Mouse (Mus musculus) urinary bladder, adult 18-20 months (tissue): Measurements from ENCODE around the gene Ttc23.

Source experiments
- DNase-seq, 2 experiments: peaks; one replicate each; pipeline ENCODE4 v3.0.0; 2022; ENCODE audit warnings: low spot score in 2 of 2, mixed read lengths in 2 of 2

The Ttc23 gene

GRCm38 (mm10) chr7:67644833-67645680 is 2.2 kb upstream of the Ttc23 start, which contains the start of gene Lrrc28:
Gene Lrrc28 (minus strand): TSS chr7:67645268.
- DNase-seq = peak; percentile 99

GRCm38 (mm10) chr7:67645681-67646014 is 1.6 kb upstream of the Ttc23 start:
- no peak for DNase-seq

GRCm38 (mm10) chr7:67646131-67646530 is 1.1 kb upstream of the Ttc23 start:
- DNase-seq = no peak

- DNase-seq = no peak
Measured at GRCm38 (mm10) chr7:67648376-67648775, 1.2 kb downstream of the Ttc23 start.

- no peak for DNase-seq
Measured at GRCm38 (mm10) chr7:67652211-67652610, 5.0 kb downstream of the Ttc23 start.

- DNase-seq = no peak
Measured at GRCm38 (mm10) chr7:67654668-67655067, 7.5 kb downstream of the Ttc23 start.

- DNase-seq = no peak
Measured at GRCm38 (mm10) chr7:67655186-67655585, 8.0 kb downstream of the Ttc23 start.

GRCm38 (mm10) chr7:67658110-67658509 is 10.9 kb downstream of the Ttc23 start:
- DNase-seq = no peak

GRCm38 (mm10) chr7:67662424-67662823 is 15.2 kb downstream of the Ttc23 start:
- DNase-seq = no peak

GRCm38 (mm10) chr7:67663981-67664694 is 16.9 kb downstream of the Ttc23 start:
- DNase-seq = no peak

- DNase-seq = no peak
Measured at GRCm38 (mm10) chr7:67670965-67671364, 23.8 kb downstream of the Ttc23 start.

- peak; percentile 91 to 99 for DNase-seq
Measured at GRCm38 (mm10) chr7:67672650-67673049, 25.4 kb downstream of the Ttc23 start.

GRCm38 (mm10) chr7:67673656-67674055 is 26.4 kb downstream of the Ttc23 start:
- DNase-seq = no peak

GRCm38 (mm10) chr7:67678878-67679499 is 31.8 kb downstream of the Ttc23 start:
- no peak for DNase-seq

- DNase-seq = no peak
Measured at GRCm38 (mm10) chr7:67681078-67681477, 33.9 kb downstream of the Ttc23 start.

- DNase-seq = no peak
Measured at GRCm38 (mm10) chr7:67683006-67683405, 35.8 kb downstream of the Ttc23 start.

- DNase-seq = no peak
Measured at GRCm38 (mm10) chr7:67686545-67686944, 39.3 kb downstream of the Ttc23 start.

- DNase-seq = no peak
Measured at GRCm38 (mm10) chr7:67688281-67688680, 41.1 kb downstream of the Ttc23 start.

GRCm38 (mm10) chr7:67689793-67690192 is 42.6 kb downstream of the Ttc23 start:
- no peak for DNase-seq

GRCm38 (mm10) chr7:67691036-67691435 is 43.8 kb downstream of the Ttc23 start:
- DNase-seq = no peak

- DNase-seq = no peak
Measured at GRCm38 (mm10) chr7:67692141-67692540, 44.9 kb downstream of the Ttc23 start.

- no peak for DNase-seq
Measured at GRCm38 (mm10) chr7:67692791-67693538, 45.8 kb downstream of the Ttc23 start.
